Mouse (Mus musculus) spleen, adult 2 months (tissue): Measurements from ENCODE around the gene Mslnl. TPM values are rescaled to one million over a fixed set of nuclear protein-coding genes. Genes with fewer than 3 reads are reported as not detected.

Experiments used
- DNase-seq, 2 experiments: peaks; one replicate each; pipeline versions ENCODE4 v3.0.0 to v3.0.0-alpha.2; 2012 to 2021; ENCODE audit warnings: low spot score in 2 of 2, low read depth in 1 of 2
- H3K27ac ChIP-seq: fragments of 200-500 bp; 2 replicates; pipeline ENCODE4 v1.5.1; 2012; ENCODE audit warnings: low read length, inconsistent platforms; ENCODE audit not compliant: insufficient read depth
- H3K27me3 ChIP-seq: fragments of 200-500 bp; 2 replicates; pipeline ENCODE4 v1.6.1; 2012; ENCODE audit warnings: mild to moderate bottlenecking, moderate library complexity, low read length, inconsistent platforms; ENCODE audit not compliant: control insufficient read depth, insufficient read depth
- H3K36me3 ChIP-seq: fragments of 200-500 bp; 2 replicates; pipeline ENCODE4 v1.6.1; 2012; ENCODE audit warnings: mild to moderate bottlenecking, low read length, inconsistent platforms; ENCODE audit not compliant: control insufficient read depth, insufficient read depth
- H3K4me1 ChIP-seq: fragments of 200-500 bp; 2 replicates; pipeline ENCODE4 v1.6.1; 2011; ENCODE audit warnings: inconsistent platforms; ENCODE audit not compliant: control insufficient read depth, insufficient read depth, insufficient read length
- H3K4me3 ChIP-seq: fragments of 200-500 bp; 2 replicates; pipeline ENCODE4 v1.5.1; 2011; ENCODE audit warnings: mild to moderate bottlenecking, inconsistent platforms; ENCODE audit not compliant: insufficient read depth, insufficient read length; ENCODE audit errors: extremely low read depth
- CTCF ChIP-seq: fragments of 200-500 bp; IDR thresholded peaks from 2 replicates; pipeline ENCODE4 v1.5.1; 2011; ENCODE audit warnings: mild to moderate bottlenecking, inconsistent platforms; ENCODE audit not compliant: insufficient read depth, insufficient read length, insufficient replicate concordance; ENCODE audit errors: extremely low read depth
- POLR2A ChIP-seq: fragments of 200-500 bp; IDR thresholded peaks from 2 replicates; pipeline ENCODE4 v1.6.1; 2011; ENCODE audit warnings: low read depth, low read length, inconsistent platforms
- WGBS: fragments of 180-500 bp; shearing (Covaris S2); methylation state at CpG from one replicate; pipeline ENCODE4 v1.1.7; 2018; 5-methylcytosine and 5-hydroxymethylcytosine counted together
- polyA plus RNA-seq: library from polyadenylated mRNA; depleted of rRNA; stranded (reverse); fragments of >200 nt; gene quantifications from 2 replicates; pipeline ENCODE4 v1.2.3, GENCODE M21; 2012; rRNA removed

The Mslnl gene
- polyA plus RNA-seq, 1 experiment = 0.09 TPM

GRCm38 (mm10) chr17:25791843-25792527 lies 56.1 kb downstream of the Mslnl start:
- peak; percentile 82 to 83 for DNase-seq
- Histone ChIP-seq H3K4me3 (peak overlapping the region; percentile 97), H3K36me3 (no peaks in the 10 kb centered on the region; the same call in none of the 2 replicates), H3K4me1 (peaks cover 15% of the 10 kb centered on the region), H3K27me3 (no peaks in the 10 kb centered on the region), H3K27ac (peak overlapping the region; percentile 94)
- TF ChIP-seq POLR2A (peak; percentile 72), CTCF (no peak)
- under 1% methylated on average over 45 of the region's 45 CpGs for WGBS

GRCm38 (mm10) chr17:25792615-25793014 lies 56.8 kb downstream of the Mslnl start, which contains the start of gene Fam173a:
TSS of gene Fam173a (minus strand) at chr17:25792901.
- peak within 1 kb of the TSS; percentile 94 for H3K27ac ChIP-seq
- DNase-seq = peak; percentile 61 to 70
- H3K36me3 ChIP-seq = no peaks in the 10 kb centered on the region; the same call in none of the 2 replicates
- H3K4me1 ChIP-seq = peaks cover 15% of the 10 kb centered on the region
- H3K4me3 ChIP-seq = peak within 1 kb of the TSS; percentile 97
- no peaks in the 10 kb centered on the region for H3K27me3 ChIP-seq
- TF ChIP-seq CTCF (no peak), POLR2A (no peak)
- under 1% methylated on average over 14 of the region's 14 CpGs for WGBS

- H3K4me1 ChIP-seq = peaks cover 15% of the 10 kb centered on the region
- no peak overlapping the region for H3K27ac ChIP-seq
- no peak overlapping the region for H3K4me3 ChIP-seq
- WGBS = 92% methylated on average over 13 of the region's 13 CpGs
- no peaks in the 10 kb centered on the region; the same call in 1 of the 2 replicates for H3K36me3 ChIP-seq
- DNase-seq = no peak
- TF ChIP-seq POLR2A (no peak), CTCF (no peak)
- no peaks in the 10 kb centered on the region for H3K27me3 ChIP-seq
These were observed 58.4 kb downstream of the Mslnl start for GRCm38 (mm10) chr17:25794197-25794596.

GRCm38 (mm10) chr17:25794998-25795397 lies 59.2 kb downstream of the Mslnl start:
- 97% methylated on average over 17 of the region's 17 CpGs for WGBS
- peaks cover 15% of the 10 kb centered on the region for H3K4me1 ChIP-seq
- DNase-seq = no peak
- no peak overlapping the region for H3K4me3 ChIP-seq
- TF ChIP-seq POLR2A = no peak
- no peaks in the 10 kb centered on the region for H3K36me3 ChIP-seq
- no peaks in the 10 kb centered on the region for H3K27me3 ChIP-seq
- H3K27ac ChIP-seq = no peak overlapping the region

GRCm38 (mm10) chr17:25795609-25796092 lies 59.8 kb downstream of the Mslnl start, which contains the start of gene AC134908.4:
TSS of gene AC134908.4 (minus strand) at chr17:25795659.
- Histone ChIP-seq H3K4me1 (peaks cover 15% of the 10 kb centered on the region), H3K4me3 (peak within 1 kb of the TSS; percentile 69), H3K27me3 (no peaks in the 10 kb centered on the region), H3K36me3 (no peaks in the 10 kb centered on the region), H3K27ac (no peak within 1 kb of the TSS)
- no peak for DNase-seq
- TF ChIP-seq POLR2A = no peak
- no peak for TF ChIP-seq CTCF
- WGBS = 68% methylated on average over 6 of the region's 6 CpGs

- 2% methylated on average over 37 of the region's 37 CpGs for WGBS
- TF ChIP-seq POLR2A (no peak), CTCF (no peak)
- no peaks in the 10 kb centered on the region for H3K27me3 ChIP-seq
- peaks cover 14% of the 10 kb centered on the region for H3K4me1 ChIP-seq
- H3K36me3 ChIP-seq = no peaks in the 10 kb centered on the region
- no peak overlapping the region for H3K27ac ChIP-seq
- DNase-seq = no peak
- peak overlapping the region; percentile 69 for H3K4me3 ChIP-seq
These were observed 60.4 kb downstream of the Mslnl start for GRCm38 (mm10) chr17:25796211-25796771.

- WGBS = 2% methylated on average over 33 of the region's 35 CpGs
- Histone ChIP-seq H3K4me1 (peaks cover 11% of the 10 kb centered on the region; the same call in 1 of the 2 replicates), H3K27ac (no peak within 1 kb of the TSS), H3K4me3 (peak within 1 kb of the TSS; percentile 69), H3K36me3 (no peaks in the 10 kb centered on the region), H3K27me3 (no peaks in the 10 kb centered on the region)
- TF ChIP-seq CTCF (no peak), POLR2A (no peak)
- peak; percentile 45 to 87 for DNase-seq
These were observed 61.1 kb downstream of the Mslnl start, which contains the start of gene Metrn for GRCm38 (mm10) chr17:25796951-25797369. TSS of gene Metrn (minus strand) at chr17:25797136.

Other genes with a start within 250 kb of the Mslnl start
- gene Sstr5, start 238.8 kb upstream of the Mslnl start, polyA plus RNA-seq = not detected in 2 replicates
- gene Sox8, start 165.4 kb upstream of the Mslnl start, polyA plus RNA-seq = 0.65 and 0.83 TPM in 2 replicates
- 13.1 and 15.6 TPM in 2 replicates for gene Lmf1, start 157.0 kb upstream of the Mslnl start, polyA plus RNA-seq
- gene Gng13, start 18.9 kb upstream of the Mslnl start, polyA plus RNA-seq = 0.16 TPM in 1 of 2 replicates, not detected in the other
- 10.6 and 13.0 TPM in 2 replicates for gene Chtf18, start 8.6 kb upstream of the Mslnl start, polyA plus RNA-seq
- 25.9 and 37.9 TPM in 2 replicates for gene Rpusd1, start 8.4 kb upstream of the Mslnl start, polyA plus RNA-seq
- 3.1 and 6.8 TPM in 2 replicates for gene Msln, start 18.3 kb downstream of the Mslnl start, polyA plus RNA-seq
- 18.6 and 20.7 TPM in 2 replicates for gene Narfl, start 37.7 kb downstream of the Mslnl start, polyA plus RNA-seq
- 37.9 and 49.4 TPM in 2 replicates for gene Haghl, start 49.6 kb downstream of the Mslnl start, polyA plus RNA-seq
- gene Ccdc78, start 50.5 kb downstream of the Mslnl start, polyA plus RNA-seq = 0.08 TPM in 1 of 2 replicates, not detected in the other
- 96.7 and 113 TPM in 2 replicates for gene Fam173a, start 56.9 kb downstream of the Mslnl start, polyA plus RNA-seq
- 1.1 TPM in 1 of 2 replicates, not detected in the other for gene AC134908.4, start 59.6 kb downstream of the Mslnl start, polyA plus RNA-seq
- 37.6 and 61.5 TPM in 2 replicates for gene Metrn, start 61.1 kb downstream of the Mslnl start, polyA plus RNA-seq
- gene Fbxl16, start 73.0 kb downstream of the Mslnl start, polyA plus RNA-seq = 1.2 and 1.4 TPM in 2 replicates
- 33.6 and 38.6 TPM in 2 replicates for gene Wdr24, start 87.6 kb downstream of the Mslnl start, polyA plus RNA-seq
- gene Jmjd8, start 92.8 kb downstream of the Mslnl start, polyA plus RNA-seq = 30.9 and 31.3 TPM in 2 replicates
- 85.4 and 104 TPM in 2 replicates for gene Stub1, start 97.4 kb downstream of the Mslnl start, polyA plus RNA-seq
- gene Rhbdl1, start 101.3 kb downstream of the Mslnl start, polyA plus RNA-seq = 5.5 and 7.3 TPM in 2 replicates
- 29.5 and 34.1 TPM in 2 replicates for gene Gm20683, start 105.7 kb downstream of the Mslnl start, polyA plus RNA-seq
- 62.1 and 77.0 TPM in 2 replicates for gene Rhot2, start 108.8 kb downstream of the Mslnl start, polyA plus RNA-seq
- gene Wdr90, start 125.5 kb downstream of the Mslnl start, polyA plus RNA-seq = 34.5 and 45.0 TPM in 2 replicates
- 17.3 and 21.7 TPM in 2 replicates for gene Mcrip2, start 132.7 kb downstream of the Mslnl start, polyA plus RNA-seq
- gene Mettl26, start 139.0 kb downstream of the Mslnl start, polyA plus RNA-seq = 53.6 and 81.2 TPM in 2 replicates
- gene Wfikkn1, start 144.8 kb downstream of the Mslnl start, polyA plus RNA-seq = 0.74 and 0.99 TPM in 2 replicates
- 26.8 and 31.6 TPM in 2 replicates for gene Rab40c, start 183.7 kb downstream of the Mslnl start, polyA plus RNA-seq
- gene Pigq, start 208.9 kb downstream of the Mslnl start, polyA plus RNA-seq = 203 and 239 TPM in 2 replicates
- 4.3 and 4.7 TPM in 2 replicates for gene Nhlrc4, start 208.9 kb downstream of the Mslnl start, polyA plus RNA-seq
- gene A930017K11Rik, start 216.5 kb downstream of the Mslnl start, polyA plus RNA-seq = not detected in 2 replicates
- 35.0 and 45.9 TPM in 2 replicates for gene Capn15, start 249.8 kb downstream of the Mslnl start, polyA plus RNA-seq